Mouse (Mus musculus): ENCODE data around the gene Babam2.

DNA sequence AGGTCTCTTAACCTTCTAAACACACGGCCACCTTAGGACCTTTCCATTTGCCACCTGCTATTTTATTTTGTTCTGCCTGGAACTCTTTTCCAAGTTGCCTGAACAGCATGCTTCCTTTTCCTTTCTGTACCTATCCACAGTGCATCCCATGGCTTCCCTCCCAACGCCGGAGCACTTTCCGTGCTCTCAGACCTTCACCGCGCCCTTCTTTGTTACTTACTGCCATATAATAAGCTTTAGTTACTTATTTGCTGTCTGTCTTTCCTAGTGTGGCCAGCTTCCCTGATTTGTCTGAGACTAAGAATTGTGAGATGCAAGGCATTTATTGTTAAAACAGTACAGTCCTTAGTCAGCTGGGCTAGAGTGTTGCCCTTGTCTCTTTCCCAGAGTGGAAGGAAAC lies 94.9 kb downstream of the Babam2 start:
- TF ChIP-seq CTCF (IDR thresholded peaks at IDR 0.05; ENCODE audit: extremely low read depth, insufficient read depth, low read length) = no peak
- no peak for TF ChIP-seq POLR2A (IDR thresholded peaks at IDR 0.05; ENCODE audit: extremely low read depth, insufficient read depth, low read length)
